Mouse (Mus musculus): Measurements from ENCODE around the gene Sdha. TPM values are rescaled to one million over a fixed set of nuclear protein-coding genes. Genes with fewer than 3 reads are reported as not detected.

The Sdha gene
- 150 and 162 TPM in 2 replicates for polyA plus RNA-seq (2012; rRNA removed)

DNA sequence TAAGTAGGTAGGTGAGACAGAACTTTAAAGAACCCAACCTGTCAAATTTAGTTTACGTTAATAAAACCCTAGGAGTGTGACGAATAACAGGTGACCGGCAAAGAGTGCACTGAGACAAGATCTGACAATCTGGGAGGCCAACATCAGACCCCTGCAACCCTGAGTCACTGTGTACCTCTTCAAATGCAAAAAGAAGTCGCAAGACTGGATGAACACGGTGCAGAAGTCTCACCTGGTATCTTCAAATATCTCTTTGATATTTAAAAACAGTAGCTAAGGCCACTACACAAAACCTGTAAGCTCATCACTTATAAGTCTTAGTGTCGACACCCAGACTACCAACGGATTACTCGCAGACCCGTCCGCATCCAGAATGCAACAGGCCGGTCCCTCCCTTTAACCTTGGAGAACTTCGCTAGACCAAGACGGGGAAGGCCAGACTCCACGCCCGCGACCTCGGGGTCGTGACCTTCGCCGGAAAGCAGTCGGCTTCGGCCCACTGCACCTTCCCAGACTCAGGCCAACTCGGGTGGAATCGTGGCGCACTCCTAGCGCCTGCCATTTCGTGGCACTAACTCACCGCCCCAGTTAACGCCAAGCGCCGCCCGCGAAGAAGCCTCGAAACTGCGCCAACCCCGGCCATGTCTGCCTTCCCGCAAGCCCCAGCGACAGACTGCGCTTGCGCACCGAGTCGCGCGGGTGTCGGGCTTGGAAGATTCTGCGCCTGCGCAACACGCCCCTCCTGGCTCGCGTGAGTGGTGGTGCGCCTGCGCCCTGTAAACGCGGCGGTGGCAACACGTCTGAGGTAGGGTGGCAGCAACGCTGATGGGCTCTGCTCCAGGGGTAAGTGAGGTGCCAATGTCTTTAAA is at the start of gene Sdha, which contains the start of gene Ccdc127:
Gene Sdha, minus strand, starts transcription at position 715 of the 869 bp plus-strand sequence.
Gene Ccdc127, plus strand, starts transcription at position 744 of the 869 bp plus-strand sequence.

GRCm38 (mm10) chr13:74399298-74399839 is 49.3 kb upstream of the Sdha start, which contains the start of gene Ftl1-ps1:
Gene Ftl1-ps1, plus strand, starts transcription at chr13:74399694.

GRCm38 (mm10) chr13:74390371-74390990 is 40.4 kb upstream of the Sdha start, which contains the start of gene Zfp72:
Gene Zfp72, minus strand, starts transcription at chr13:74390836.

DNA sequence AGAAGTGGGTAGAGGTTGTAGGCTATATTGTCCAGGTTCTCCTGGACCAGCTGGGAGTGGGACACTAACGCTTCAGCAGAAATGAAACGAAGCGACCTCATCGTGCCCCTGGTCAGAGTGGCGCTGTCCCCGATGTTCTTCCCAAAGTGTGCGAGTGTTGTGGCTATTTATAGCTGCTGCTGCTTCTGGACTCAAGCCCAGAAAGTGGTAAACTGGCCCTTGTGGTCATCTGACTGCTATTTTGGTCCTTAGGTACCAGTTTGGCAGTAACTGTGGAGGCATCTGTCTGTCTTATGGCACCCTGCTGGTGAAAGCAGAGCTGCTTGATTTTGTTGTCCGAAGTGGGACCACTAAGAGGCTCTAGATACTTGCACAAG is 13.8 kb upstream of the Sdha start, which contains the start of gene Lrrc14b:
Gene Lrrc14b, minus strand, starts transcription at position 147 of the 377 bp plus-strand sequence.

GRCm38 (mm10) chr13:74317170-74317849 is 32.8 kb downstream of the Sdha start, which contains the start of gene Pdcd6:
Gene Pdcd6, minus strand, starts transcription at chr13:74317580.

DNA sequence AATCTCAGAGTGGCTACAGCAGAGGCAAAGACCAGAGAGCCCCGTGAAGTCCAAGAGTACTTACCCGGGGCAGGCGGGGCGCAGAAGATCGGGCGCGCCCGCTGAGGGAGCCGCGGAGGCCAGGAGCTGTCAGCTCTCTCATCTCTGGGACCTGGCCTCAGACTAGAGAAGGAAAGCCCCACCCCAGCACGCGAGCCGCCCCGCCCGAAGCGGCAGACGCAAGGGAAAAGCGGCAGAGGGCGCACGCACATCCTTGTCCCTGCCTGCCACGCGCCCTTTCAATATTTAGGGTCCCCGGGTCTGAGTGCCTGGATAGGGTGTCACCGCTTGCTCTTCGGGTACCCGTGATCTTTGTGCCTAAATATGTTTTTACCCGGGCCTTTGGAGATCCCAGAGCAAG is 57.9 kb downstream of the Sdha start, which contains the start of gene Ahrr:
Gene Ahrr, minus strand, starts transcription at position 165 of the 400 bp plus-strand sequence.

Other genes starting within 250 kb of the Sdha start
- 0.37 and 0.45 TPM in 2 replicates for gene Slc9a3, start 228.8 kb downstream of the Sdha start, polyA plus RNA-seq (2012; rRNA removed)
- gene Exoc3, start 141.5 kb downstream of the Sdha start, polyA plus RNA-seq (2012; rRNA removed): 58.7 and 62.9 TPM in 2 replicates
- 2.3 and 2.5 TPM in 2 replicates for gene Ahrr, start 57.9 kb downstream of the Sdha start, polyA plus RNA-seq (2012; rRNA removed)
- gene Pdcd6, start 32.7 kb downstream of the Sdha start, polyA plus RNA-seq (2012; rRNA removed): 141 and 148 TPM in 2 replicates
- gene Ccdc127, start within 50 bp of the Sdha start, polyA plus RNA-seq (2012; rRNA removed): 20.5 and 21.8 TPM in 2 replicates
- gene Lrrc14b, start 13.7 kb upstream of the Sdha start, polyA plus RNA-seq (2012; rRNA removed): 0.09 and 0.40 TPM in 2 replicates
- gene Zfp72, start 40.6 kb upstream of the Sdha start, polyA plus RNA-seq (2012; rRNA removed): 3.2 and 3.3 TPM in 2 replicates
- gene Ftl1-ps1, start 49.4 kb upstream of the Sdha start, polyA plus RNA-seq (2012; rRNA removed): 29.9 and 39.2 TPM in 2 replicates
- gene Zfp825, start 143.7 kb upstream of the Sdha start, polyA plus RNA-seq (2012; rRNA removed): 6.6 and 7.0 TPM in 2 replicates

Measured in central nervous system, embryonic 18 days (tissue).